Mouse (Mus musculus): Measurements from ENCODE around the gene Git2. TPM values are rescaled to one million over a fixed set of nuclear protein-coding genes. Genes with fewer than 3 reads are reported as not detected.

Gene Git2
- total RNA-seq, 4 experiments from 2014 or later, result 50.4 to 53.8 (median 52.0) TPM

- DNase-seq (ENCODE audit: low spot score in 2 of 2), result no peak
These were observed 87.4 kb downstream of the Git2 start for GRCm38 (mm10) chr5:114687901-114688300.

GRCm38 (mm10) chr5:114686726-114687210, 88.5 kb downstream of the Git2 start:
- no peak for DNase-seq (ENCODE audit: low spot score in 2 of 2)

- no peak for DNase-seq (ENCODE audit: low spot score in 2 of 2)
These were observed 89.3 kb downstream of the Git2 start for GRCm38 (mm10) chr5:114685986-114686385.

GRCm38 (mm10) chr5:114681717-114682116, 93.6 kb downstream of the Git2 start:
- no peak for DNase-seq (ENCODE audit: low spot score in 2 of 2)

GRCm38 (mm10) chr5:114680676-114681285, 94.5 kb downstream of the Git2 start:
- no peak for DNase-seq (ENCODE audit: low spot score in 2 of 2)

GRCm38 (mm10) chr5:114679841-114680591, 95.3 kb downstream of the Git2 start:
- peak in 1 of 2 experiments; percentile 42 for DNase-seq (ENCODE audit: low spot score in 2 of 2)

Small RNAs within 50 kb of the gene (microRNA-seq; reads per million reads assigned to microRNA genes)
- 1.1 to 1.7 reads per million in 2 experiments for gene Mir7028

Other genes with a start within 250 kb of the Git2 start
- 10 to 100 TPM in 3 of 4 experiments, 1 to 10 TPM in 1; 8.6 to 12.8 (median 11.6) TPM for gene Fam222a, start 207.5 kb downstream of the Git2 start, total RNA-seq (2022)
- 1 to 10 TPM; 1.1 to 2.4 (median 1.5) TPM for gene Trpv4, start 117.1 kb downstream of the Git2 start, total RNA-seq (2022)
- 10 to 100 TPM; 33.0 to 39.0 (median 35.4) TPM for gene Gltp, start 84.5 kb downstream of the Git2 start, total RNA-seq (2022)
- 10 to 100 TPM; 10.7 to 18.7 (median 13.2) TPM for gene Tchp, start 67.8 kb downstream of the Git2 start, total RNA-seq (2022)
- gene Ankrd13a, start 840 bp downstream of the Git2 start, total RNA-seq (2022), result 10 to 100 TPM; 39.5 to 52.2 (median 45.9) TPM
- gene 1500011B03Rik, start 48.0 kb upstream of the Git2 start, total RNA-seq (2022), result 100 to 1,000 TPM; 142 to 159 (median 153) TPM
- gene 4930519G04Rik, start 78.1 kb upstream of the Git2 start, total RNA-seq (2022), result not detected
- gene Gm9936, start 83.2 kb upstream of the Git2 start, total RNA-seq (2022), result 1 to 10 TPM in 1 of 4 experiments, under 1 TPM in 3; 0.57 to 1.1 (median 0.83) TPM
- 1 to 10 TPM; 2.3 to 6.1 (median 3.9) TPM for gene Oasl2, start 121.4 kb upstream of the Git2 start, total RNA-seq (2022)
- under 1 TPM in 2 of 4 experiments, not detected in 2; 0.35 to 0.68 TPM for gene Oasl1, start 147.7 kb upstream of the Git2 start, total RNA-seq (2022)
- gene 2210016L21Rik, start 166.6 kb upstream of the Git2 start, total RNA-seq (2022), result 100 to 1,000 TPM; 192 to 228 (median 217) TPM
- not detected for gene Hnf1a, start 195.6 kb upstream of the Git2 start, total RNA-seq (2022)
- 10 to 100 TPM; 83.7 to 90.3 (median 85.0) TPM for gene Sppl3, start 235.6 kb upstream of the Git2 start, total RNA-seq (2022)

Data from left cerebral cortex, adult 8-10 months (tissue).